Mouse (Mus musculus): ENCODE data around the gene Adad2. TPM values are rescaled to one million over a fixed set of nuclear protein-coding genes. Genes with fewer than 3 reads are reported as not detected.

Adad2 gene
- polyA plus RNA-seq, 1 experiment from 2014 or later: not detected

GRCm38 (mm10) chr8:119632246-119632645 is 19.7 kb downstream of the Adad2 start:
- Histone ChIP-seq H3K27me3 (ENCODE audit: control insufficient read depth, insufficient read depth, low read depth, low read length) (peaks cover 26% of the 10 kb centered on the region), H3K4me2 (ENCODE audit: low read depth, low read length) (no peak overlapping the region), H3K4me3 (ENCODE audit: low read length) (no peak overlapping the region), H3K27ac (ENCODE audit: low read length) (no peak overlapping the region), H3K4me1 (replicated peaks; ENCODE audit: control insufficient read depth, insufficient read depth, low read length) (peaks cover 4% of the 10 kb centered on the region), H3K9me3 (ENCODE audit: control insufficient read depth, low read length) (no peaks in the 10 kb centered on the region), H3K9ac (ENCODE audit: low read length) (no peak overlapping the region), H3K36me3 (ENCODE audit: control insufficient read depth, insufficient read depth, low read length) (no peaks in the 10 kb centered on the region)
- no peak for ATAC-seq (ENCODE audit: low read depth)
- 80% methylated on average over 9 of the region's 9 CpGs for WGBS

- H3K4me2 ChIP-seq (ENCODE audit: low read depth, low read length): no peak overlapping the region
- 36% methylated on average over 29 of the region's 29 CpGs for WGBS
- H3K27ac ChIP-seq (ENCODE audit: low read length): no peak overlapping the region
- no peak overlapping the region for H3K9ac ChIP-seq (ENCODE audit: low read length)
- H3K9me3 ChIP-seq (ENCODE audit: control insufficient read depth, low read length): no peaks in the 10 kb centered on the region
- H3K4me1 ChIP-seq (replicated peaks; ENCODE audit: control insufficient read depth, insufficient read depth, low read length): peaks cover 4% of the 10 kb centered on the region
- H3K27me3 ChIP-seq (ENCODE audit: control insufficient read depth, insufficient read depth, low read depth, low read length): peaks cover 26% of the 10 kb centered on the region
- no peaks in the 10 kb centered on the region for H3K36me3 ChIP-seq (ENCODE audit: control insufficient read depth, insufficient read depth, low read length)
- ATAC-seq (ENCODE audit: low read depth): no peak
- H3K4me3 ChIP-seq (ENCODE audit: low read length): no peak overlapping the region
These were observed 20.4 kb downstream of the Adad2 start for GRCm38 (mm10) chr8:119632909-119633308.

- Histone ChIP-seq H3K4me2 (ENCODE audit: low read depth, low read length) (no peak overlapping the region), H3K36me3 (ENCODE audit: control insufficient read depth, insufficient read depth, low read length) (no peaks in the 10 kb centered on the region), H3K9me3 (ENCODE audit: control insufficient read depth, low read length) (no peaks in the 10 kb centered on the region), H3K27me3 (ENCODE audit: control insufficient read depth, insufficient read depth, low read depth, low read length) (peaks cover 26% of the 10 kb centered on the region), H3K27ac (ENCODE audit: low read length) (no peak overlapping the region), H3K9ac (ENCODE audit: low read length) (no peak overlapping the region), H3K4me1 (replicated peaks; ENCODE audit: control insufficient read depth, insufficient read depth, low read length) (peaks cover 4% of the 10 kb centered on the region), H3K4me3 (ENCODE audit: low read length) (no peak overlapping the region)
- 0 out of 2 replicates have a peak, but pooled peaks have one; percentile 15 for ATAC-seq (ENCODE audit: low read depth)
- 24% methylated on average over 14 of the region's 14 CpGs for WGBS
These were observed 22.2 kb downstream of the Adad2 start for GRCm38 (mm10) chr8:119634616-119635336.

GRCm38 (mm10) chr8:119635378-119635777 is 22.8 kb downstream of the Adad2 start, which contains the start of gene Kcng4:
Kcng4 (minus strand) TSS chr8:119635680.
- Histone ChIP-seq H3K4me3 (ENCODE audit: low read length) (no peak within 1 kb of the TSS), H3K27me3 (ENCODE audit: control insufficient read depth, insufficient read depth, low read depth, low read length) (peaks cover 26% of the 10 kb centered on the region), H3K4me1 (replicated peaks; ENCODE audit: control insufficient read depth, insufficient read depth, low read length) (peaks cover 4% of the 10 kb centered on the region), H3K27ac (ENCODE audit: low read length) (no peak within 1 kb of the TSS), H3K9me3 (ENCODE audit: control insufficient read depth, low read length) (no peaks in the 10 kb centered on the region), H3K36me3 (ENCODE audit: control insufficient read depth, insufficient read depth, low read length) (no peaks in the 10 kb centered on the region), H3K4me2 (ENCODE audit: low read depth, low read length) (no peak within 1 kb of the TSS), H3K9ac (ENCODE audit: low read length) (no peak within 1 kb of the TSS)
- WGBS: 18% methylated on average over 6 of the region's 6 CpGs
- peak; percentile 34; the same call in 1 of the 2 replicates for ATAC-seq (ENCODE audit: low read depth)

GRCm38 (mm10) chr8:119635958-119636357 is 23.4 kb downstream of the Adad2 start:
- no peak overlapping the region for H3K4me2 ChIP-seq (ENCODE audit: low read depth, low read length)
- no peaks in the 10 kb centered on the region for H3K9me3 ChIP-seq (ENCODE audit: control insufficient read depth, low read length)
- H3K9ac ChIP-seq (ENCODE audit: low read length): no peak overlapping the region
- peaks cover 26% of the 10 kb centered on the region for H3K27me3 ChIP-seq (ENCODE audit: control insufficient read depth, insufficient read depth, low read depth, low read length)
- H3K36me3 ChIP-seq (ENCODE audit: control insufficient read depth, insufficient read depth, low read length): no peaks in the 10 kb centered on the region
- no peak overlapping the region for H3K4me3 ChIP-seq (ENCODE audit: low read length)
- H3K4me1 ChIP-seq (replicated peaks; ENCODE audit: control insufficient read depth, insufficient read depth, low read length): peaks cover 4% of the 10 kb centered on the region
- no peak for ATAC-seq (ENCODE audit: low read depth)
- no peak overlapping the region for H3K27ac ChIP-seq (ENCODE audit: low read length)
- WGBS: 39% methylated on average over 2 of the region's 2 CpGs

- ATAC-seq (ENCODE audit: low read depth): no peak
- WGBS: 48% methylated on average over 7 of the region's 7 CpGs
These were observed 24.2 kb downstream of the Adad2 start for GRCm38 (mm10) chr8:119636766-119637165.

GRCm38 (mm10) chr8:119637381-119637780 is 24.8 kb downstream of the Adad2 start:
- H3K9me3 ChIP-seq (ENCODE audit: control insufficient read depth, low read length): no peaks in the 10 kb centered on the region
- no peaks in the 10 kb centered on the region for H3K36me3 ChIP-seq (ENCODE audit: control insufficient read depth, insufficient read depth, low read length)
- H3K9ac ChIP-seq (ENCODE audit: low read length): no peak overlapping the region
- H3K4me1 ChIP-seq (replicated peaks; ENCODE audit: control insufficient read depth, insufficient read depth, low read length): peaks cover 4% of the 10 kb centered on the region
- peaks cover 17% of the 10 kb centered on the region for H3K27me3 ChIP-seq (ENCODE audit: control insufficient read depth, insufficient read depth, low read depth, low read length)
- no peak overlapping the region for H3K27ac ChIP-seq (ENCODE audit: low read length)
- no peak overlapping the region for H3K4me2 ChIP-seq (ENCODE audit: low read depth, low read length)
- ATAC-seq (ENCODE audit: low read depth): no peak
- 73% methylated on average over 4 of the region's 4 CpGs for WGBS
- H3K4me3 ChIP-seq (ENCODE audit: low read length): no peak overlapping the region

More at GRCm38 (mm10) chr8:119636766-119637165, 24.2 kb downstream of the Adad2 start:
- Histone ChIP-seq H3K4me3 (ENCODE audit: low read length) (no peak overlapping the region), H3K36me3 (ENCODE audit: control insufficient read depth, insufficient read depth, low read length) (no peaks in the 10 kb centered on the region), H3K9ac (ENCODE audit: low read length) (no peak overlapping the region), H3K27me3 (ENCODE audit: control insufficient read depth, insufficient read depth, low read depth, low read length) (peaks cover 21% of the 10 kb centered on the region), H3K4me2 (ENCODE audit: low read depth, low read length) (no peak overlapping the region), H3K4me1 (replicated peaks; ENCODE audit: control insufficient read depth, insufficient read depth, low read length) (peaks cover 4% of the 10 kb centered on the region), H3K27ac (ENCODE audit: low read length) (no peak overlapping the region), H3K9me3 (ENCODE audit: control insufficient read depth, low read length) (no peaks in the 10 kb centered on the region)

- no peak overlapping the region for H3K9ac ChIP-seq (ENCODE audit: low read length)
- no peak overlapping the region for H3K4me2 ChIP-seq (ENCODE audit: low read depth, low read length)
- H3K27ac ChIP-seq (ENCODE audit: low read length): no peak overlapping the region
- no peaks in the 10 kb centered on the region for H3K36me3 ChIP-seq (ENCODE audit: control insufficient read depth, insufficient read depth, low read length)
- H3K4me1 ChIP-seq (replicated peaks; ENCODE audit: control insufficient read depth, insufficient read depth, low read length): peaks cover 4% of the 10 kb centered on the region
- no peak for ATAC-seq (ENCODE audit: low read depth)
- H3K27me3 ChIP-seq (ENCODE audit: control insufficient read depth, insufficient read depth, low read depth, low read length): peaks cover 11% of the 10 kb centered on the region
- H3K9me3 ChIP-seq (ENCODE audit: control insufficient read depth, low read length): no peaks in the 10 kb centered on the region
- WGBS: 65% methylated on average over 6 of the region's 6 CpGs
- H3K4me3 ChIP-seq (ENCODE audit: low read length): no peak overlapping the region
These were observed 25.7 kb downstream of the Adad2 start for GRCm38 (mm10) chr8:119638261-119638660.

GRCm38 (mm10) chr8:119639798-119640197 is 27.3 kb downstream of the Adad2 start:
- WGBS: 57% methylated on average over 7 of the region's 7 CpGs
- Histone ChIP-seq H3K36me3 (ENCODE audit: control insufficient read depth, insufficient read depth, low read length) (no peaks in the 10 kb centered on the region), H3K4me3 (ENCODE audit: low read length) (no peak overlapping the region), H3K4me2 (ENCODE audit: low read depth, low read length) (no peak overlapping the region), H3K9me3 (ENCODE audit: control insufficient read depth, low read length) (no peaks in the 10 kb centered on the region), H3K4me1 (replicated peaks; ENCODE audit: control insufficient read depth, insufficient read depth, low read length) (peaks cover 4% of the 10 kb centered on the region), H3K9ac (ENCODE audit: low read length) (no peak overlapping the region), H3K27me3 (ENCODE audit: control insufficient read depth, insufficient read depth, low read depth, low read length) (no peaks in the 10 kb centered on the region), H3K27ac (ENCODE audit: low read length) (no peak overlapping the region)
- ATAC-seq (ENCODE audit: low read depth): no peak

Data from lung, embryonic 16.5 days (tissue).